Mouse (Mus musculus): ENCODE results near the gene Pcyt1a.

DNA sequence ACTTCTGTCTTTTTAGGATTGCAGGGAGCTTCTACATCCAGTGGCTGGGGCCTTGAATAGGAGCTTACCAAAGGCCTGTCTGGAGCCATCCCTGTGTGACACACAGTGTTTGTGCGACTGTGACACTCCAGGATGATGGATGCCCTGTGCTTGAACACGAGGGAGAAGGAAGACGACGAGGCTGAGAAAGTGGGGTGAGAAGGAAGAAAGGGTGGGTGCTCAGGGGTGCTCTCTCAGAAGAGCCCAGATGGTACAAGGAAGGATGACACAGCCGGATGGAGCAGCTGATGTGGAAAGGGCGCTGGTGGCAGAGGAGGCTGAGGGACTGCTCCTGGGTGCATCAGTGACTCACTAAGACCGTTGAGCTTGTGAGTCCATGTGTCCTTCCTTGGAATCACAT lies 30.5 kb upstream of the Pcyt1a start, which contains the start of gene Tm4sf19:
- TF ChIP-seq POLR2A (IDR thresholded peaks at IDR 0.05; ENCODE audit: insufficient read depth, low read length) (no peak), CTCF (IDR thresholded peaks at IDR 0.05; ENCODE audit: low read depth, low read length) (no peak), EP300 (IDR thresholded peaks at IDR 0.05; ENCODE audit: insufficient read depth, low read depth, low read length) (no peak)
